Mouse (Mus musculus) myocyte (in vitro differentiated cells): Measurements from ENCODE around the gene Olfr374. TPM values are rescaled to one million over a fixed set of nuclear protein-coding genes. Genes with fewer than 3 reads are reported as not detected.
"Not testable (repeated sequence)": the region's sequence is repeated elsewhere in the genome, so short reads cannot be mapped to it uniquely, and the experiment has no call there.

Source experiments
- H3K27me3 ChIP-seq: one replicate; pipeline ENCODE4 v1.6.1; 2011; ENCODE audit not compliant: control insufficient read depth, insufficient read depth, insufficient read length
- H3K36me3 ChIP-seq: one replicate; pipeline ENCODE4 v1.6.1; 2011; ENCODE audit not compliant: control insufficient read depth, insufficient read depth
- H3K4me2 ChIP-seq: one replicate; pipeline ENCODE4 v1.6.1; 2011; ENCODE audit warnings: low read depth, control low read depth
- H3K4me3 ChIP-seq: one replicate; pipeline ENCODE4 v1.5.1; 2011; ENCODE audit warnings: mild to moderate bottlenecking, control low read depth, moderate library complexity
- H3K79me2 ChIP-seq: one replicate; pipeline ENCODE4 v1.6.1; 2011; ENCODE audit not compliant: control insufficient read depth, insufficient read depth
- H3ac ChIP-seq: one replicate; pipeline ENCODE4 v1.6.1; 2011; ENCODE audit not compliant: control insufficient read depth, insufficient read length
- CEBPB ChIP-seq: IDR thresholded peaks from 2 replicates; pipeline ENCODE4 v1.6.1; 2011; ENCODE audit warnings: mild to moderate bottlenecking, moderate library complexity; ENCODE audit not compliant: poor library complexity, insufficient read depth, severe bottlenecking
- E2F4 ChIP-seq: IDR thresholded peaks from one replicate; pipeline ENCODE4 v1.6.1; 2011; ENCODE audit warnings: mild to moderate bottlenecking, control low read depth, moderate library complexity; ENCODE audit not compliant: insufficient read depth
- MAX ChIP-seq: IDR thresholded peaks from one replicate; pipeline ENCODE4 v1.6.1; 2011; ENCODE audit warnings: low read depth, mild to moderate bottlenecking, control low read depth
- MYOD1 ChIP-seq, 3 experiments: IDR thresholded peaks; one replicate each; pipeline ENCODE4 v1.6.1; 2011; ENCODE audit warnings: control low read depth in 2 of 3, low read depth in 2 of 3, mild to moderate bottlenecking in 2 of 3, moderate library complexity in 1 of 3; ENCODE audit not compliant: insufficient read length in 2 of 3, control insufficient read depth in 1 of 3
- MYOG ChIP-seq, 3 experiments: IDR thresholded peaks; one replicate each; pipeline ENCODE4 v1.6.1; 2011; ENCODE audit warnings: control low read depth in 2 of 3, low read depth in 2 of 3, mild to moderate bottlenecking in 2 of 3; ENCODE audit not compliant: insufficient read length in 2 of 3, control insufficient read depth in 1 of 3, insufficient read depth in 1 of 3
- POLR2A ChIP-seq: IDR thresholded peaks from one replicate; pipeline ENCODE4 v1.6.1; 2011; ENCODE audit warnings: low read depth, mild to moderate bottlenecking, control low read depth, moderate library complexity; ENCODE audit not compliant: insufficient read length
- POLR2AphosphoS2 ChIP-seq: IDR thresholded peaks from one replicate; pipeline ENCODE4 v1.6.1; 2011; ENCODE audit warnings: low read depth, control low read depth; ENCODE audit not compliant: insufficient read length
- REST ChIP-seq: IDR thresholded peaks from one replicate; pipeline ENCODE4 v1.6.1; 2011; ENCODE audit warnings: mild to moderate bottlenecking, control low read depth, moderate library complexity; ENCODE audit not compliant: insufficient read depth, insufficient read length
- SRF ChIP-seq: IDR thresholded peaks from one replicate; pipeline ENCODE4 v1.6.1; 2011; ENCODE audit warnings: low read depth; ENCODE audit not compliant: control insufficient read depth, insufficient read length
- TCF12 ChIP-seq: IDR thresholded peaks from one replicate; pipeline ENCODE4 v1.6.1; 2011; ENCODE audit warnings: mild to moderate bottlenecking, control low read depth; ENCODE audit not compliant: poor library complexity, insufficient read depth, severe bottlenecking
- TCF3 ChIP-seq: IDR thresholded peaks from one replicate; pipeline ENCODE4 v1.6.1; 2011; ENCODE audit warnings: low read depth, control low read depth; ENCODE audit not compliant: insufficient read length
- USF1 ChIP-seq: IDR thresholded peaks from one replicate; pipeline ENCODE4 v1.6.1; 2011; ENCODE audit warnings: low read depth, mild to moderate bottlenecking, control low read depth, moderate library complexity
- polyA plus RNA-seq: library from polyadenylated mRNA; unstranded; fragments of >200 nt; fragmentation: generic; extraction: Trizol; gene quantifications from one replicate; pipeline ENCODE4 v1.2.1, GENCODE M21; 2012; ENCODE audit warnings: missing spikeins

Olfr374 gene
- polyA plus RNA-seq, 1 experiment = not detected

DNA sequence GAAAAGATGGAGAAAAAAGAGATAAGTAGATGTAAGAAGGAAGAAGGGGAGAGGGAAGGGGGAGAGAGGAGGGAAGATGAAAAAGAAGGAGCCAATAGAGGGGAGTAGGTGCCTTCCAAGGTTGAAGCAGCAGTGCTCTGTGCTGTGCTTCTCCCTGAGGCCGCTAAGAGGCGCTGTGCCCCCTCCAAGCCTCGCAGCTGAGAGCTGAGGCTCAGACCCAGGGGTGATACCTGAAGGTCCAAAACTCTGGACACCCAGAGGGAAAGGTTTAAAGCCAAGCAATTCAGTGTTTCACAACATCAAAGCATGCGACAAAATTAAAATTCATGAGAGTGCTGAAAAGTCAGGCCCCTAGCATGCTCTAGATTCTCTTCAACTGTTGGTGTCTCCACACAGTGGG lies 1.7 kb upstream of the Olfr374 start:
- H3K4me2 ChIP-seq = no peak overlapping the region
- H3K27me3 ChIP-seq = no peaks in the 10 kb centered on the region
- H3K36me3 ChIP-seq = no peaks in the 10 kb centered on the region
- TF ChIP-seq POLR2AphosphoS2 = no peak
- TF ChIP-seq REST = no peak
- TF ChIP-seq SRF = no peak
- no peak for TF ChIP-seq E2F4
- no peak for TF ChIP-seq TCF12
- TF ChIP-seq TCF3 = no peak
- no peak for TF ChIP-seq MAX
- TF ChIP-seq USF1 = no peak
- TF ChIP-seq CEBPB = no peak
- TF ChIP-seq MYOG (IDR thresholded peaks at IDR 0.05; ENCODE audit: control insufficient read depth in 1 of 3, insufficient read depth in 1 of 3, insufficient read length in 2 of 3, low read depth in 2 of 3) = no peak
- no peak for TF ChIP-seq POLR2A
- no peak for TF ChIP-seq MYOD1 (IDR thresholded peaks at IDR 0.05; ENCODE audit: control insufficient read depth in 1 of 3, insufficient read length in 2 of 3, low read depth in 2 of 3)
- no peak overlapping the region for H3ac ChIP-seq
- no peaks in the 10 kb centered on the region for H3K79me2 ChIP-seq
- H3K4me3 ChIP-seq = no peak overlapping the region

- no peak for TF ChIP-seq E2F4
- no peak for TF ChIP-seq TCF3
- no peak for TF ChIP-seq MYOD1 (IDR thresholded peaks at IDR 0.05; ENCODE audit: control insufficient read depth in 1 of 3, insufficient read length in 2 of 3, low read depth in 2 of 3)
- no peak for TF ChIP-seq MAX
- no peak for TF ChIP-seq POLR2A
- no peak for TF ChIP-seq SRF
- no peak for TF ChIP-seq MYOG (IDR thresholded peaks at IDR 0.05; ENCODE audit: control insufficient read depth in 1 of 3, insufficient read depth in 1 of 3, insufficient read length in 2 of 3, low read depth in 2 of 3)
- TF ChIP-seq REST = no peak
- no peak for TF ChIP-seq POLR2AphosphoS2
- no peak for TF ChIP-seq CEBPB
- TF ChIP-seq USF1 = no peak
- no peak for TF ChIP-seq TCF12
- H3K79me2 ChIP-seq = no peaks in the 10 kb centered on the region
- H3ac ChIP-seq = no peak overlapping the region
- H3K36me3 ChIP-seq = no peaks in the 10 kb centered on the region
- no peak overlapping the region for H3K4me2 ChIP-seq
- H3K4me3 ChIP-seq = no peak overlapping the region
- H3K27me3 ChIP-seq = no peaks in the 10 kb centered on the region
These were observed 4.0 kb downstream of the Olfr374 start for GRCm38 (mm10) chr8:72110876-72111275.

GRCm38 (mm10) chr8:72112486-72112885 lies 5.6 kb downstream of the Olfr374 start:
- Histone ChIP-seq H3K27me3 (no peaks in the 10 kb centered on the region), H3K36me3 (no peaks in the 10 kb centered on the region), H3K79me2 (no peaks in the 10 kb centered on the region), H3K4me3 (no peak overlapping the region), H3ac (no peak overlapping the region), H3K4me2 (no peak overlapping the region)
- TF ChIP-seq POLR2AphosphoS2 (no peak), SRF (no peak), POLR2A (no peak), CEBPB (no peak), MAX (no peak), MYOD1 (IDR thresholded peaks at IDR 0.05; ENCODE audit: control insufficient read depth in 1 of 3, insufficient read length in 2 of 3, low read depth in 2 of 3) (no peak)

- Histone ChIP-seq H3K4me3 (no peak overlapping the region), H3K79me2 (no peaks in the 10 kb centered on the region), H3K36me3 (no peaks in the 10 kb centered on the region), H3K27me3 (no peaks in the 10 kb centered on the region), H3ac (no peak overlapping the region), H3K4me2 (no peak overlapping the region)
- TF ChIP-seq POLR2AphosphoS2 = no peak
- TF ChIP-seq TCF12 = no peak
- TF ChIP-seq TCF3 = no peak
- TF ChIP-seq MYOG (IDR thresholded peaks at IDR 0.05; ENCODE audit: control insufficient read depth in 1 of 3, insufficient read depth in 1 of 3, insufficient read length in 2 of 3, low read depth in 2 of 3) = no peak
- no peak for TF ChIP-seq POLR2A
- no peak for TF ChIP-seq USF1
- TF ChIP-seq CEBPB = no peak
- TF ChIP-seq SRF = no peak
- no peak for TF ChIP-seq MYOD1 (IDR thresholded peaks at IDR 0.05; ENCODE audit: control insufficient read depth in 1 of 3, insufficient read length in 2 of 3, low read depth in 2 of 3)
- no peak for TF ChIP-seq MAX
- TF ChIP-seq E2F4 = no peak
- TF ChIP-seq REST = no peak
These were observed 8.4 kb downstream of the Olfr374 start for GRCm38 (mm10) chr8:72115202-72115601.

GRCm38 (mm10) chr8:72118616-72119015 lies 11.8 kb downstream of the Olfr374 start:
- Histone ChIP-seq H3K36me3 (no peaks in the 10 kb centered on the region), H3K4me2 (no peak overlapping the region), H3K4me3 (no peak overlapping the region), H3K27me3 (no peaks in the 10 kb centered on the region), H3K79me2 (no peaks in the 10 kb centered on the region), H3ac (no peak overlapping the region)
- TF ChIP-seq E2F4 = no peak

DNA sequence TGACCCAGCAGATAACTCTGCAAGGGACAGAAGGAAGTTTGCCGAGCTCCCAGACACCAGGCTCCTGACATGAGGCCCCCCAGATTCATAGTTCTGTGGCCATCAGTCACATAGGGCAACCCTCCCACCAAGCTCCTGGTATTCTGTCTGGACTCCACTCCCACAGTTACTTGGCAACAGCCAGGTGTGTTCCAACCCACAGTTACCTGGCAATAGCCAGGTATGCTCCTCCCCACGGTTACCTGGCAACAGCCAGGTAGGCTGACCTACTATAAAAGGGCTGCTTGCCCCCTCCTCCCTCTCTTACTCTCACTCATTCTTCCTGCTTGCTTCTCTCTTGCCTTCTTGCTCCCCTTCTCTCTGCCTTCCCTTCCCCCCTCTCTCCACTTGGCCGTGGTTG lies 14.6 kb downstream of the Olfr374 start:
- H3K79me2 ChIP-seq, H3K4me2 ChIP-seq, H3K36me3 ChIP-seq, H3ac ChIP-seq, H3K27me3 ChIP-seq, H3K4me3 ChIP-seq: not testable (repeated sequence)
